Mouse (Mus musculus) gonadal fat pad, adult 2 months (tissue): ENCODE results near the gene Arl15. TPM values are rescaled to one million over a fixed set of nuclear protein-coding genes. Genes with fewer than 3 reads are reported as not detected.
"Not testable (repeated sequence)": the region's sequence is repeated elsewhere in the genome, so short reads cannot be mapped to it uniquely, and the experiment has no call there.

Experiments
- DNase-seq: peaks from one replicate; pipeline ENCODE4 v3.0.0-alpha.2; 2012; ENCODE audit warnings: low read depth
- polyA plus RNA-seq: library from polyadenylated mRNA; depleted of rRNA; stranded (reverse); fragments of >200 nt; gene quantifications from 2 replicates; pipeline ENCODE4 v1.2.3, GENCODE M21; 2012; rRNA removed

Arl15 gene
- 9.6 and 12.0 TPM in 2 replicates for polyA plus RNA-seq

DNA sequence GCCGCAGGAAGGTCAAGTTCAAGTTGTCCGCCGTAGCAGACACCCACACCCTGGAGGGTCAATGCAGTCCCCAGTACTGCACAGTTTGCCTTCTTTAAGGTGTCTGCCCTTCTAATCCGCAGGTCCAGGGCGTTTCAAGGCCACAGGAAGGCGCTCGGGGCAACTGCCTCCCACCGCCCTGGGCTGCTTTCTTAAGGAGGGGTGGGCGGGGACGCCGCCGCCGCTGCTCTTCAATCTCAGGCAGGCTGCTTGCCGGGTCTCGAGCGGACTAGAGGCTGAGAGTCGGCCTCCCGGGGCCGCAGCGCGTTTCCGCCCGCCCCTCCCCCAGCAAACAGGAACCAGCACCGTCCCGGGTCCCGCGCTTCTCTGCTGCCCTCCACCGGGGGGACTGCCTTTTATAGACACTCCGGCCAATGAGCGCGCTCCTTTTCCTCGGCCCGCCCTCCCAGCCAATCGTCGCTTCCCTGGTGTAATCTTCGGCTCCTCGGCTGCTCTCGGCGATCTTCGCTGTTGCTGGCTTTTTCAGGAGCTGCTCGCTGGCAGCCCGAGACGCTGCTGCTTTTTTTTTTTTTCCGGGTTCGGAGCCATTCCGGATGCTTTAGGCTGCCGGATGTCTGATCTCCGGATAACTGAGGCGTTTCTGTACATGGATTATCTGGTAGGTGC, at the start of gene Arl15:
TSS of gene Arl15 (plus strand) at position 467 of the 666 bp plus-strand sequence.
- DNase-seq: peak; percentile 71

DNA sequence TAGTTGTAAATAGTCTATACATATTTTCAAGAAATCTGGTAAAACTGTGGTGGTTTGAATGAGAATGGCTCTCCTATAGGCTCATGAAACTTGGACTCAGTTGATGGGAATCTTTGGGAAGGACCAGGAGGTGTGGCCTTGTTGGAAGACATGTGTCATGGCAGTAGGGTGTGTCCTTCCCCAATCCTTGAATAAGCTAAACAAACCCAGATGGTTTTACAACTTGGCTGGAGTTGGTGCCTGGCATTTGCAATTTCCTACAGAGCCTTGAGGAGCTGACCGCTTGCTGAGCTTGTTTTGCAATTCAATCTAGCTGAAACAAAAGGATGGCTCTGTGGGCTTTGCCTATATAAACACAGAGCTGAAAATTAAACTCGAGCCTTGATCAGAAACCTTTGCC, 49.0 kb upstream of the Arl15 start:
- DNase-seq: no peak

DNA sequence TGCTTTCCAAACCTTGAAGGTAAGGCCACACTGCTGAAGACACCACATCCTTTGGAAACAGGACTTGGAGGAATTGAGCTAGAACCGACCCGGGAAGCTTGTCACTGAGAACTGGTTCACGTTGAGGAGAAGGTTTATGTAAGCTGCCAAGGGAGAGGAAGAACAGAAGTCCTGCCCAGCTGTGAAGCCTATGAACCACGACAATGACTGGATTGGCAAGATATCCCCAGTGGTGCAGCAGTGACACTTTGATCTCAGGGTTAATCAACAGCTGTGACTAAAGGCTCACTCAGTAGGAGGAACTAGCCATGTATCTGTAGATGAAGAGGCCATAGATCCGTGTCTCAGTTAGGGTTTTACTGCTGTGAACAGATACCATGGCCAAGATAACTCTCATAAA, 43.5 kb upstream of the Arl15 start:
- no peak for DNase-seq

DNA sequence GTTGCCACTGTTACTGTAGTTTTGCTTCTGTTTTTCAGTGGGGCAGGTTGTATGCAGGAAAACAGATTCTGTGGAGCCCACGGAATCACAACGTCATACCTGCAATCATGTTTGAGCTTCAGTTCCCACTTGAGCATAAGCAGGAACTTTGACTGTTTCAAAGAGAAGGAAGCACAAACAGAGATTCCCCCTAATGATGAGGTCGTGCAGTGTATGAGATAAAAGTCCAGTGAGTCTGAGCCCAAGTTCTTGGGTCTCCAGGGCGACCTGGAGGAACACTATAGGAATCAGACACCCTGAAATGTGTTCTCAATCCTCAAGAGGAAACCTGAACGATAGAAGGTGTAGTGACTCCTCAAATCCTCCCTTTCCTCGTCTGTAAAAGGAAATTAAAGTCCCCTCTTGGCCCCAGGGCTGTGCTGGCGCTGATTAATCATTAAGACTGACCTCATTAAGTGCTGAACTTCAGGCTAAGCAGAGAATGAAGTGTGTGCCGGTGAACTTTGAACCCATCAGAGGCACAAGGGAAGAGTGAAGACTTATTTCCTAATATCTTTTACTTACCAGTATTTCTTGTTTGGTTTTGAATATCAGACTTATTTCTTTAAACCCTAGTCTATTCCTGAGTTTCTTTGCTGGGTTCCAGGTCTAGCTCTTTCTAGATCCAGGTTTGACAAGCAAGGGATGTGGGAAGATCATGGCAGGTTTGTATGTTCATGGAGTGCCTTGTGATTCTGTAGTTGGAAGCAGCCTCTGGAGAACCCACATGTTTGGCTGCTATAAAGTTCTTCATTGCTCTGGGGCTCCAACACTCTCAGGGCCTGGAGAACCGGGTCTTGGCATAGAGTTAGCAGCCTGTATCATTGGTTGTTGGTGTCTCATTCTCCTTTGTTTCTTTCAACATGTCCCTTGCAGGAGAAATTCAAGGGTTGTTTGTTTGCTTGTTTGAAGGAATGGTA, 39.3 kb upstream of the Arl15 start:
- no peak for DNase-seq

DNA sequence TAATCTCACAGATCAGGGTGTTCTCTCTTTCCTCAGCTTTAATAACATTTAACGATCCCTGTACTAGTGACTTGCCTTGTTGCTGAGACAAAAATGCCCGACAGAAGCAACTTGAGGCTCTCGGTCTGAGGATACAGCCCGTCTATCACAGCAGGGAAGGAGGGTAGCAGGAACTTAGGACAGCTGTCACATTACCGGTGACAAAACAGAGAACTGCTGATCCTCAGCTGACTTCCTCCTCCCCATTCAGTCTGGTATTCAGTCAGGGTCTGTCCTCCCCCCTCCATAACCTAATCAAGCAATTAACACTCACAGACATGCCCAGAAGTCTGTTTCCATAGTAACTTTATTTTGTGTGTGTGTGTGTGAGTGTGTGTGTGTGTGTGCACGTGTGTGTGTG, 38.5 kb upstream of the Arl15 start:
- no peak for DNase-seq

DNA sequence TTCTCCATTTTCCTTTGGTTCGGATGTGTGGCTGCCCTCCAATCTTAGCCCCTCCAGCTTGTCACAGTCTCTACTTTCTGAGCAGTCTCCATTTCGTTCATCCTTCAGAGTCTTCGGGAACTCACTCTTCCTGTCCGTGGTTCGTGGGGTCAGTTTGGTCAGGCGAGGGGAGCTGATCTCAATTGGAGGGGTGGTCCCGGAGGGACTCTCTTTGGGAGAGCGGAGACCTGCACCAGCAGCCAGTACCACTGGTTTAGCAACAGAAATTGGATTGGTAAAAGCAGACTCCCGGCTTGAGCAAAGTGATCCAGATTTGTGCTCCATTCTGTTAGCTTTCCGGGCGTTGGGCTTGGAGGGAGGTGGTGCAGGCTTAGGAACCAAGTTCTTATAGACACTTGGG, 32.6 kb upstream of the Arl15 start:
- no peak for DNase-seq

DNA sequence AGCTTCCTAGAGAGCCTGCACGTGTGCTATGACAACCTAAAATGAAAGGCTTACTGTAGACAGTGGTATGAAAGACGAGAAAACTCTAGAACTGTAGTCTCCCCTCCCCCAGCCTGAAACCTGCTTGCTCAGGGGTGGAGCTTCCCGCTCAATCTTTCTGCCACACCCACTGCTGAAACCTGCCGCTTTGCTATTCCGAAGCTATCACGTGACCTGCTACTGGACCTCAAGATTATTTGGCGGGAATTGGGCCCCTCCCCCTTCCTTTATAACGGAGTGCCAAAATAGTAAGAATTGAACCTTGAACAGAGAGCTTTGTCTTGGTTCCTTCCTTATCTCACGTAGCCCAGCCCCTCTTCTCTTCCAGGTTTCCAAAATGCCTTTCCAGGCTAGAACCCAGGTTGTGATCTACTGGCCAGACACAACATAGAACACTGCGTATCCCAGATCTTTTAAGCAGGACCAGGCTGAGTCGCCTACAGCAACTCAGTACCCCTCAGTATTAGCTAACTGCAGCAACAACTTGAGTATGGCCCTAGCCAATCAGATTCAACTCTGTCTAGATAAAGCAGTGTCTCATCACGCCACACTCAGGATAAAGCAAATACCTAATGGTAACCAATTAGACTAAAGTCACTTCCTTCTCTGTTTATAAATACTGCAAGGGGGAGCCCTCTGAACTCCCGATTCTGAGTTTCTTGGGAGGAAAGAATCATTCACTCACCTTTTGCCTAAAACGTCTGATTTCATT, 31.4 kb upstream of the Arl15 start:
- no peak for DNase-seq

DNA sequence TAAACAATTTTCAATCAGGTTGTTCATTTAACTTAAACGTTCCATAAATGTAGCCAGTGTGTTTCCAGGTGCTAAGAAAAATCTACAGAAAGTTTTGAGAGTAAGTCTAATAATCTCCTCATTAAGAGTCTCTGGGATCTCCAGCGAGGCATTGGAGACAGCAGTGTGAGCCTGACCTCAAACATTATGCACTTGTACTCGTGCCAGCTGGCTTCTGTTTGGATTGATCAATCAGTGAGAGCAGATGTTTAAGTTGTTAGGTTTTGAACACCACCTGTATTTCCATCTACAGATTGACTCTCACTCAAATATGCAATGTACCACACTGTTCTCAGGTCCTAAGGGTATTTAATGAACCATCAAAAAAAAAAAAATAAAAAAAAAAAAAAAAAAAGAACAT, 28.9 kb upstream of the Arl15 start:
- no peak for DNase-seq

DNA sequence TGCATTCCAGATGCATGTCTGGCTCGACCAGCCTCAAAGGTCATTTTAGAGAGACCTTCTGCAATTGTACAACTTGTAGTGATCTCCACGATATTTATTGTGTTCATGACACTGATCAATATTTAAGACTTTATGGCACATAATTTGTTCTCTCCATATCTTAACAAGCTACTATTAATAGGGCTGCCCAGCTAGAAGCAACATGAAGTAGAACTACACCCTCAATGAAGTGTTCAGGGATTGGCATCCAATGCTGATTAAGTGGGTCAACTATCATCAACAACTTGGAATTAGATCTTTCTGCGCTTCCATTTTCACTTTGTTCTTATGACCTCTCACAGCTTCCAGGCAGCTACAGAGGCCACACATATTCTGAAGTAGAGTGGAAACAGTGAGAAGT, 24.5 kb upstream of the Arl15 start:
- DNase-seq: no peak

DNA sequence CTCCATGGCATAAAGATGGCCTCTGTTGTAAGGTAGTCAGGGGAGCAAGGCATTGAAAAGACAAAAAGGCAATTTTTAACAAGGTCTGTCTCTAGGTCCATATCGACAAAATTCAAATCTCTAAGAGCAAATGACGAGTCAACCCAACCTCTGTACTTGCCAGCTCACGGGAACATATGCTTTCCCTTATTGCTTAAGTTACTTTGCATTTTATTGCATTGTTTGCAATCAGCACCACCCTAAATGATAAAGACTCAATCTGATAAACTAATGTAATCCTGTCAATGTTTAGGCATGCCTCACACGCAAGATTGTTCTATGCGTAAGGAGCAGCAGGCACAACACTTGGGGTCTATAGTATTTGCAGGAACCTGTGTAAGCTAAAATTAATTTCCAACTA, 24.0 kb upstream of the Arl15 start:
- DNase-seq: no peak

DNA sequence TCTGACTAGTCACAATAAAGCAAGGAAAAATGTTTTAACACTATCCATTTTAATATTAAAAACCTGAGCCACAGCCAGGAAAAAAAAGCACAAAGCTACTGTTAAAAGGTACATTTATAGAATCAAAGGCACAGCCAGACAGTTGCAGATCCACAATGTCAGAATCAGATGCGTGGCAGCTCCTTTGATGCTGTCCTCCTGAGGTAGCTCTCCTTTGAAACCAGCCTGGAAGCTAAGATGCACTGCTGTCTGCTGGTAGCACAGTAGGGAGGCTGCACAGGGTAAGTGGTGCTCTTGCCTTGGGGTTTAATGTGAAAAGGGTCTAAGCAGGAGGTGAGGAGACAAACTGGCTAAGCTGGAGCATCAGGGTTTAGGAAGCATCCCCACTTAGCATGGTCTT, 23.0 kb upstream of the Arl15 start:
- DNase-seq: no peak

DNA sequence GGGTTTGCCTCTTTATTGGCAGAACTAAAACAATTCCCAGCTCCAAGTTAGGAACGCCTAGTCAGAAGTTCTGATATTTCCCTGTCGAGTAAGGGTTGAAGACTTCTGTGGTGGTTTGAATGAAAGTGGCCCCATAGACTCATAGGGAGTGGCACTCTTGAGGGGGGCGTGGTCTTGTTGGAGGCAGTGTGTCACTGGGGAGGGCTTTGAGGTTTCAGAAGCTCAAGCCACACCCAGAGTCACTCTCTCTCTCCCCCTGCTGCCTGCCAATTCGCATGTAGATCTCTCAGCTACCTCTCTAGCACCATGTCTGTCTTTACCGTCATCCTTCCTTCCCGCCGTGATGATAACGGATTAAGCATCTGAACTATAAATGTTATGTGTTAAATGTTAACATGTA, 19.5 kb upstream of the Arl15 start:
- DNase-seq: no peak

DNA sequence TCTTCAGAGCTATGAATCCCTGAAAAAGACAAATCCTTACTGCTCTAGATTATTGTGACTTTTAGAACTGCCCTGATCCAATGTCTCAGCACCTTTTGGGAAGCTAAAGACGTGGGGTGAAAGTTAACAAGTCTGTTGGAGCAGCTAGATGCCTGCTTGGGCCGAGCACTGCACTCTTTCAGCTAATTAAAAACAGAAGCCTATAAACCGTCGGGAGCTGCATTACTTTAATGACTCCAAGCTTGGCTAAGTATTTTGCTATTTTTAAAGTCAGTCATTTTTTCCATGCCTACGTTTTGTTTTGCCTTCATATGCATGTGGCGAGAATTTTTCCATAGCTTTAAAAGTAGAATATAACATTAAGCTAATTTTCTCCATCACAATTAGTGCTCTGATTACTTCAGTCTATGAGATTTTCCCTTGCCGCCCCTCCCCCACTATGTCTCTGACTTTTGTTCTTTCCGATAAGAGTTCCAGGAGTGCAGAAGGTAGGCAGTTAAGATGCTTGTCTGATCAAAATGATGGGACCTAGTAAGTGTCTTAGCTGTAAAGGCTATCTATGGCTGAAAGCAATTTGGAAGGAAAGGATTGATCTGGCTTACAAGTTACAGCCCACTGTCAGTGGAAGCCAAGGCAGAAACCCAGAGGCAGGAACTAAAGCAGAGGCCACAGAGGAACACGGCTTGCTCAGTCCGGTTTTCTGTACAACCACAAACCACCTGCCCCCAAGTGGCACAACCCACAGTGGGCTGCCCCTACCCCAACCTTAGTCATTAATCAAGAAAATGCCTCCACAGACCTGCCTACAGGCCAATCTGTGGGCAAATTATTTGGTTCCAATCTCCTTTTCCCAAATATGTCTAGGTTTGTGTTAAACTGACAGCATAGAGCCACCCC, 18.8 kb upstream of the Arl15 start:
- DNase-seq: no peak

DNA sequence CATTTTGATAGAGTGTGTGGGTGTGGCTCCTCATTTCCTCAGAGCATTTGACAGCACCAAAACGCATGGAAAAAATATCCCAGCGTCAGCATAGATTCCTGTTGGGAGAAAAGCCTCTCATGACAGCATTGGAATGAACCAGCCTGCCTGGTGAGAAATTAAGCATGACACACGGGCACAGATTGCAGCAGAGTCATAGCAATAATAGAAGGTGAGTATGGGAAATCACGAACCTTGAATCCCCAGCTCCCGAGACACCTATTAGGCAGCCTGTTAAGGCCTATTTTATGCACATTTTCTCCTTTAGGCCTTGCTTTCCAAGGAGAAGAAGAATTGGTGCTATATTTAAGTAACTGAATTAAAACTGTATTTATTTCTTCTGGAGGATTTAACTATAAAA, 8.5 kb upstream of the Arl15 start:
- no peak for DNase-seq

DNA sequence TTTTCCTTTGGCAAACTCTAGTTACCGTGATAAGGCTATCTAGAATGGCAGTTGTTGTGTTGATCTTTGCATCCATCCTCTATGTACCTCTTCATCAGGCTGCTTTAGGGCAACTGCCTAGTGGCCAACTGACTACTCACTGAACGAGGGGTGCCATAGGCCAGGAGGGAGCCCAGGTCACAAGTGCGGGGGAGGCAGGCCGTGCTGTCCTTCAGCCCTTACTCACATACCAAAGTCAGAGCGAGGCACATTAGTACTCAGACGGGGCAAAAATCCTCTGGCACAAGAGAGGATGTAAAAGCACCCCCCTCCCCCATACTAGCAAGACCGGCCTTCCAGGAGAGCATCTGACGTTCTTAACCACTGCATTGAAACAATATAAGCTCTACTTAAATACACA, 7.2 kb upstream of the Arl15 start:
- no peak for DNase-seq

DNA sequence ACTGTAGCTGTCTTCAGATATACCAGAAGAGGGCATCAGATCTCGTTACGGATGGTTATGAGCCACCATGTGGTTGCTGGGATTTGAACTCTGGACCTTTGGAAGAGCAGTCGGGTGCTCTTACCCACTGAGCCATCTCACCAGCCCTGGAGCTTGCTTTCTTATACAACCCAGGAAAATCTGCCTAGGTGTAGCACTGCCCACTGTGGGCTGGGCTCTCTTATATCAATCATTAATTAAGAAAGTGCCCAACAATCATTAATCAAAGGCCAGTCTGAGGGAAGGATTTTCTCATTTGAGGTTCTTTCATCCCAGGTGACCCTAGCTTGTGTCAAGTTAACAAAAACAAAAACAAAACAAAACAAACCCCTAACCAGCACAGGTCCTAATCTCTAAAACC, 4.3 kb upstream of the Arl15 start:
- not testable (repeated sequence) for DNase-seq

DNA sequence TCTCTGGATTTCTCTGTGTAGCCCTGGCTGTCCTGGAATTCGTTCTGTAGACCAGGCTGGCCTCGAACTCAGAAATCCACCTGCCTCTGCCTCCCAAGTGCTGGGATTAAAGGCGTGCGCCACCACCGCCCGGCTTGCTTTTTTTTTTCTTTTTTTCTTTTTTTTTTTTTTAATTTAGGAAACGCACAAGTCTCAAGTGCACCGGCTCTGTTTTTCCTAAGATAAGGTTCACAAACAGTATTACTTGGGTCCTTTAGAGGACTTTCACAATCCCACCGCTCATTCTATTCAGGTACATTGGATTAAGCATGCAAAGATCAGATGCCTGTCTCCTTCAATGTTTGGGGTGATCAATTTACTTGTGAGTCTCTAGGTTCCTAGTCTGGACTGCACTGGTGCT, 668 bp upstream of the Arl15 start:
- DNase-seq: no peak

DNA sequence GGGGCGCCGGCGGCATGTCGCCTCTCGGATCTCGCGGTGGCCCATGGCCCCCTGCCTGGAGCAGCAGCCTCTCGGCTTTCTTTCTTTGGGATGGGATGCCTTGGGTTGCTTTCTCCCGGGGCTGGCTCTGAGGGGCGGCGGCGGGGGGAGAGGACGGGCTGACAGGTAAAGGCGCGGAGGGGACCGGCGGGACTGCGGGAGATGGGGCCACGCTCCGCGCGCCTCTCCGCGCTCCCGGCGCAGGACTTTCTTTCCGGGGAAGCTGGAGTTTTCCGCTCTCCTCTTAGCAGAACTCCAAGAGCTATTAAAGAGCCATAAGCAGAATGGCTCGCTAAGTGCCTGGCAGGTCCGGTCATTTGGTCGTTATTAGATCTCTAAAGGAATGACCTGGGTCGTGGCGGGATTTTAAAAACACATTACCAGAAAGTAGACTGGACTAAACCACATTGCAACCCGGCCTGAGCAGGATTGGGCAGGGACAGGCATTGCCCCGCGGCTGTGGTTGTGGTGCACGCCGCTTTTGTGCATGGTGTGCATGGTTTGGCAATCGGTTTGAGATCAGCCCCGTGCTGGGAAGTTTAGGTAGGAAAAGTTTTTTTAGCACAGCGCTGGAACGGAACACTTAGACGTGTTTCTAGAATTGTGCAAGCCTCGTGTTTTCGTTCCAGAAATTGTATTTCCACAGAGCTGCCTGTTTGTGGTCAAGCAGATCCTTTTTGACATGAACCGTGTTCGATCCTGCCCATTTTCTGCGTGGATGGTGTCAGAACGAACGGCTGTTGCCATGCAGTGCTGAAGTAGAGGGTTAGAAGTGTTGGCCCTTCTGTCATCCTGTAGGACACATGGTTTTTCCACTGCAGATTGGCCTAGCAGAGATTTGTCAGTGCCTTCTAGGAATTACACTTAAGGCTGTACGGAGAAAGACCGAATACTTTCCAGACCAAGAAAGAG, 675 bp downstream of the Arl15 start:
- DNase-seq: no peak

DNA sequence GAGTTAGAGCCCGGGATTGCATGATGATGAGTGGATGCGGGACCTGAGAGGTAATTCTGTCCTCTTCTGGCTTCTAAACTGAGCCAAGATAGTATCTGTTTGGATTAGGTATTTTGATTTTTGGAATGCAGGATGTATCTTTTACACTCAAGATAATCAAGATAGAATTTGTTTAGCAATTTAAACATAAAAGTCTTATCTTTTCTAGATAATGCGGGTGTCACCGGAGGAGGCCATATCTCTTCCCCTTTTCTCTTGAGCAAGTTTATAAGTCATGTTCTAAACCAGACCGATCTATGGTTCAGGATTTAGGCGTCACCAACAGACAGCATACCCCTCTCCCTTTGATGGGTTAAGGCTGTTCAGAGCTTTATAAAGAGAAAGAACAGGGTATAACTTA, 3.1 kb downstream of the Arl15 start:
- no peak for DNase-seq

DNA sequence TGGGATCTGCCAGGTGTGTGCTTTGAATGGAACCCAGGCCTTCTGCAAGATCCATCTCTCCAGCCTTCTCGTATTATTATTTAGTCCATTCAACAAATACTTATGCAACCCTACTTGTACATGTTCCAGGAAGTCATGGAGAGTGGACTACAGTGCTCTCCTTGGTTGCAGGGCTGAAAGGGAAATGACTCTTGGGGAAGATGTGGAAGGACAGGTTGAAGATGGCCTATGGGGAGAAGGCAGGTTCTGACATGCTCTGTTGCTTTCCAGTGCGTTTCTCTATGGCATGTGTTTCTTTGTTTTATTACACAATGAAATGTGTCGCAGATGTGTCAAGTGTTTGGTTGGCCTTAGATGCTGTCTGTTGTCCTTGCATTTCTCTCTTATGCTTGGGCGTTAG, 5.1 kb downstream of the Arl15 start:
- DNase-seq: peak; percentile 97
